Mouse (Mus musculus): ENCODE results near the gene Hdgfl2. TPM values are rescaled to one million over a fixed set of nuclear protein-coding genes. Genes with fewer than 3 reads are reported as not detected.
A peak's percentile ranks its signal among the peaks of the same experiment; 100 is the strongest.

Hdgfl2 gene
- polyA plus RNA-seq, 1 experiment from 2014 or later = 65.8 TPM

DNA sequence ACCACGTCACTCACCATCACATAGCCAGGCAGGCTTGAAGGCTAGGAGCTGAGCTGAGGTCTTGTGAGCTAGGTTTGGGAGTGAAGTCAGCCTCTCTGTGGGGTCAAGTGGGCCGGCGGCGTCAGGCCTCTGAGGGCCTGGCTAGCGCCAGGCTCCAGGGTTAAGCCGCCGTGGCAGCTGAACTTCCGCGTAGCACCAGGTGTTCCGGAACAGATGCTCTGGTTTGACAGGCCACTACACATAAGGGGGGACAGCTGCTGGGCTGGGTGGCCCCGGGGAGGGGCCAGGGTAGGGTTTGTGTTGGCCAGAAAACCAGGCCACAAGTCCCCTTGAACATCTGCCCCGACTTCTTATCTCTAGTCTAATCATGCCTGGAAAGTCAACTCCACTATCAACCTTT lies 68.0 kb downstream of the Hdgfl2 start:
- ATAC-seq (replicated peaks; ENCODE audit: insufficient number of reproducible peaks, insufficient read depth, low FRiP score, low read depth) = no peak
- 49% methylated on average over 12 of the region's 12 CpGs for WGBS
- H3K36me3 ChIP-seq = no peaks in the 10 kb centered on the region
- no peaks in the 10 kb centered on the region for H3K9me3 ChIP-seq (replicated peaks)
- no peak overlapping the region for H3K9ac ChIP-seq
- H3K27me3 ChIP-seq = peaks cover 94% of the 10 kb centered on the region
- H3K27ac ChIP-seq = no peak overlapping the region
- H3K4me1 ChIP-seq (replicated peaks) = peaks cover 8% of the 10 kb centered on the region
- no peak overlapping the region for H3K4me2 ChIP-seq
- H3K4me3 ChIP-seq = no peak overlapping the region

DNA sequence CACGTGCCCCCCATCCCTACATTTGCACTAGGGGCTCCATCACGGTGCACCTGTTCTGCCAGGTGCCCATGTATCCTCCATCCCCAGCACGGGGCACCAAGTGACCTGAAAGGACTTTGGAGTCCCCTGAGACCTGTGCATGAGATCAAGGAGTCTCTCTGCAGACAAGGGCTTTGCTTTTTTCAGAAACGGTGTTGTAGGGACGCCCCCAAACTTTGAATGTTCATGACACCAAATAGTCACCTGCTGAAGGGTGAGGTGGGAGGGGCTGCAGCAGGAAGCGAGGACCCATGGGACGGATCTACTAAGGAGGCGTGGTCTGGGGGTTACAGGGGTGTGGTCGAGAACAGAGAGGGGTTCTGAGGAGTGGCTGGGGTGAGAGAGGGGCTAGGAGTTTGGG lies 68.8 kb downstream of the Hdgfl2 start:
- Histone ChIP-seq H3K27ac (no peak overlapping the region), H3K9ac (0 out of 2 replicates have a peak overlapping the region, but pooled peaks have one; percentile 17), H3K9me3 (replicated peaks) (no peaks in the 10 kb centered on the region), H3K36me3 (no peaks in the 10 kb centered on the region), H3K4me1 (replicated peaks) (peaks cover 7% of the 10 kb centered on the region), H3K27me3 (peaks cover 91% of the 10 kb centered on the region), H3K4me2 (peak overlapping the region; percentile 45), H3K4me3 (peak overlapping the region; percentile 8; the same call in 1 of the 2 replicates)
- 22% methylated on average over 9 of the region's 9 CpGs for WGBS
- ATAC-seq (replicated peaks; ENCODE audit: insufficient number of reproducible peaks, insufficient read depth, low FRiP score, low read depth) = no peak

DNA sequence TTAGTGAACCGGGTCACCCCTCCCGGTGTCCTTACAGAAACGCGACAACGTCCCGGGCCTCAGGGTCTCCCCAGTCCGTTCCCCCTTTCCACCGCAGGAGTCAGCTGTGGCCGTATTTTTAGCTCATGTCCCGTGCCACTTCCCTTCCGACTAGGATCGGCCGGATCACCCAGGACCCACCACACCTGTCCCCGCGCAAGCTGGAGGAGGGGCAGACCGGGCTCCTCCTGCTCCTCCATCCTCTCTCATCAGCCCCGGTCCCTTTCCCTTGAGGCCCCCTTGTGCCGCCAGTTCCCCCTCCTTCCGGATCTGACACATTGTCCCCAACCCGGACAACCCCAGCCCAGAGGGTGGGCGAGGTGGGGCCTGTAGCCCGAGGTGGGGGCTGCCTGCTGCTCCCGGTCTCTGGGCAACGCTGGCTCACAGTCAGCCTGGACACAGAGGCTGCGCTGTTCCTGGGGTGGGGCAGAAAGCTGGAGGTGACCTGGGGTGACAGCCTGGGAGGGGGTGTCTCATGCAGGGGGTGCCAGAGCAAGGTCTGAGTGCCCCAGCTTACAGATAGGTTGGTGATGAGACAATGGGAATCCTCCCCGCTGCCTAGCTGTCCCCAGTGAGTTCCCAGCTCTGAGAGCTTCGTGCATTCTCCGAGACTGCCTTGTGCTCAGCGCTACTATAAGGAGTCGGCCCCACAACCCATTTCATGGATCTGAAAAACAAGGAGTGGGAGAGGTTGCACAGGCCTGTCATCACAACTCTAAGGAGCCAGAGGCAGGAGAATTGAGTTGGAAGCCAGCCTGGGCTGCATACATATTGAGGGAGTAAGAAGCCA lies 69.6 kb downstream of the Hdgfl2 start:
- 0 out of 2 replicates have a peak, but pooled peaks have one; percentile 11 for ATAC-seq (replicated peaks; ENCODE audit: insufficient number of reproducible peaks, insufficient read depth, low FRiP score, low read depth)
- no peak overlapping the region for H3K27ac ChIP-seq
- WGBS = 2% methylated on average over 30 of the region's 30 CpGs
- no peaks in the 10 kb centered on the region for H3K36me3 ChIP-seq
- H3K4me1 ChIP-seq (replicated peaks) = peaks cover 13% of the 10 kb centered on the region
- 0 out of 2 replicates have a peak overlapping the region, but pooled peaks have one; percentile 17 for H3K9ac ChIP-seq
- H3K4me3 ChIP-seq = peak overlapping the region; percentile 8
- peak overlapping the region; percentile 45 for H3K4me2 ChIP-seq
- no peaks in the 10 kb centered on the region for H3K9me3 ChIP-seq (replicated peaks)
- H3K27me3 ChIP-seq = peaks cover 90% of the 10 kb centered on the region

DNA sequence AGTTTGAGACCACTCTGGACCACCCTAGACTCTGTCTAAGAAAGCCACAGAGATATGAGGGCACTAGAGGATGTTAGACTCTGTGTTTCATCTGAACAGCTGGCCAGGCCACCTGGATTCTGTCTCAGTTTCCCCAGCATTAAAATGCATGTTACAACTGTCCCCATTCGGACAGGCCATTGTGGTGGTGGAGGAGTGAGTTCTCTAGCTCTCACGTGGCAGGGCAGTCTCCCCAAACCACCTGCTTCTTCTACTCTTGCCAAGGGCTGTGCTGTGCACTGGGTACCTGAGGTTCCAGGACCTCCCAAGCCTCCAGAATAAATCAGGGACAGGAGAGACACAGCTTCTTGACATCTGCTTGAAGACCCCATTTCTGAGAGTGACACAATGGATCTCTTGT lies 70.5 kb downstream of the Hdgfl2 start:
- Histone ChIP-seq H3K4me1 (replicated peaks) (peaks cover 13% of the 10 kb centered on the region), H3K9me3 (replicated peaks) (no peaks in the 10 kb centered on the region), H3K4me3 (no peak overlapping the region), H3K4me2 (no peak overlapping the region), H3K36me3 (no peaks in the 10 kb centered on the region), H3K9ac (no peak overlapping the region), H3K27me3 (peaks cover 90% of the 10 kb centered on the region), H3K27ac (no peak overlapping the region)
- ATAC-seq (replicated peaks; ENCODE audit: insufficient number of reproducible peaks, insufficient read depth, low FRiP score, low read depth) = no peak
- 37% methylated on average over 2 of the region's 2 CpGs for WGBS

Other genes with a start within 250 kb of the Hdgfl2 start
- 5.7 and 6.0 TPM in 2 replicates for gene Zfp119a, start 200.7 kb upstream of the Hdgfl2 start, polyA plus RNA-seq (2015; fragmentation: Nextera tagmentation; extraction: Ambion mirVana)
- gene Zfp959, start 187.5 kb upstream of the Hdgfl2 start, polyA plus RNA-seq (2015; fragmentation: Nextera tagmentation; extraction: Ambion mirVana) = 6.8 and 8.8 TPM in 2 replicates
- 4.3 and 5.5 TPM in 2 replicates for gene Zfp119b, start 130.1 kb upstream of the Hdgfl2 start, polyA plus RNA-seq (2015; fragmentation: Nextera tagmentation; extraction: Ambion mirVana)
- 0.87 and 2.2 TPM in 2 replicates for gene Ebi3, start 127.0 kb upstream of the Hdgfl2 start, polyA plus RNA-seq (2015; fragmentation: Nextera tagmentation; extraction: Ambion mirVana)
- gene Yju2, start 120.5 kb upstream of the Hdgfl2 start, polyA plus RNA-seq (2015; fragmentation: Nextera tagmentation; extraction: Ambion mirVana) = 13.9 and 18.2 TPM in 2 replicates
- gene Shd, start 109.2 kb upstream of the Hdgfl2 start, polyA plus RNA-seq (2015; fragmentation: Nextera tagmentation; extraction: Ambion mirVana) = 6.6 and 8.7 TPM in 2 replicates
- gene Fsd1, start 93.1 kb upstream of the Hdgfl2 start, polyA plus RNA-seq (2015; fragmentation: Nextera tagmentation; extraction: Ambion mirVana) = 2.6 and 5.0 TPM in 2 replicates
- gene Stap2, start 74.0 kb upstream of the Hdgfl2 start, polyA plus RNA-seq (2015; fragmentation: Nextera tagmentation; extraction: Ambion mirVana) = 13.7 and 17.2 TPM in 2 replicates
- gene Mpnd, start 73.9 kb upstream of the Hdgfl2 start, polyA plus RNA-seq (2015; fragmentation: Nextera tagmentation; extraction: Ambion mirVana) = 61.1 and 81.1 TPM in 2 replicates
- gene Sh3gl1, start 43.0 kb upstream of the Hdgfl2 start, polyA plus RNA-seq (2015; fragmentation: Nextera tagmentation; extraction: Ambion mirVana) = 67.0 and 93.4 TPM in 2 replicates
- gene Chaf1a, start 39.2 kb upstream of the Hdgfl2 start, polyA plus RNA-seq (2015; fragmentation: Nextera tagmentation; extraction: Ambion mirVana) = 10.1 and 15.0 TPM in 2 replicates
- 42.0 and 45.0 TPM in 2 replicates for gene Ubxn6, start 4.6 kb upstream of the Hdgfl2 start, polyA plus RNA-seq (2015; fragmentation: Nextera tagmentation; extraction: Ambion mirVana)
- gene Plin4, start 30.2 kb downstream of the Hdgfl2 start, polyA plus RNA-seq (2015; fragmentation: Nextera tagmentation; extraction: Ambion mirVana) = 0.41 and 0.57 TPM in 2 replicates
- gene Plin5, start 38.0 kb downstream of the Hdgfl2 start, polyA plus RNA-seq (2015; fragmentation: Nextera tagmentation; extraction: Ambion mirVana) = 1.0 and 1.1 TPM in 2 replicates
- gene Lrg1, start 42.4 kb downstream of the Hdgfl2 start, polyA plus RNA-seq (2015; fragmentation: Nextera tagmentation; extraction: Ambion mirVana) = 1.0 and 1.3 TPM in 2 replicates
- 0.92 and 1.3 TPM in 2 replicates for gene Sema6b, start 60.7 kb downstream of the Hdgfl2 start, polyA plus RNA-seq (2015; fragmentation: Nextera tagmentation; extraction: Ambion mirVana)
- gene Tnfaip8l1, start 82.8 kb downstream of the Hdgfl2 start, polyA plus RNA-seq (2015; fragmentation: Nextera tagmentation; extraction: Ambion mirVana) = 6.7 and 9.2 TPM in 2 replicates
- gene Mydgf, start 104.3 kb downstream of the Hdgfl2 start, polyA plus RNA-seq (2015; fragmentation: Nextera tagmentation; extraction: Ambion mirVana) = 62.3 and 80.2 TPM in 2 replicates
- gene Dpp9, start 139.3 kb downstream of the Hdgfl2 start, polyA plus RNA-seq (2015; fragmentation: Nextera tagmentation; extraction: Ambion mirVana) = 19.7 and 25.7 TPM in 2 replicates
- gene Fem1a, start 177.2 kb downstream of the Hdgfl2 start, polyA plus RNA-seq (2015; fragmentation: Nextera tagmentation; extraction: Ambion mirVana) = 19.4 and 22.5 TPM in 2 replicates
- gene Ticam1, start 197.2 kb downstream of the Hdgfl2 start, polyA plus RNA-seq (2015; fragmentation: Nextera tagmentation; extraction: Ambion mirVana) = 6.9 and 8.3 TPM in 2 replicates
- 61.1 and 78.3 TPM in 2 replicates for gene Plin3, start 213.2 kb downstream of the Hdgfl2 start, polyA plus RNA-seq (2015; fragmentation: Nextera tagmentation; extraction: Ambion mirVana)
- gene Arrdc5, start 220.7 kb downstream of the Hdgfl2 start, polyA plus RNA-seq (2015; fragmentation: Nextera tagmentation; extraction: Ambion mirVana) = 0.13 TPM in 1 of 2 replicates, not detected in the other
- 51.3 and 83.9 TPM in 2 replicates for gene Uhrf1, start 223.7 kb downstream of the Hdgfl2 start, polyA plus RNA-seq (2015; fragmentation: Nextera tagmentation; extraction: Ambion mirVana)
- gene Kdm4b, start 246.4 kb downstream of the Hdgfl2 start, polyA plus RNA-seq (2015; fragmentation: Nextera tagmentation; extraction: Ambion mirVana) = 26.1 and 31.2 TPM in 2 replicates